Mouse (Mus musculus) erythroblast, embryonic 14.5 days (primary cell): ENCODE data around the gene Zic1. TPM values are rescaled to one million over a fixed set of nuclear protein-coding genes. Genes with fewer than 3 reads are reported as not detected.

Source experiments
- H3K27me3 ChIP-seq: 2 replicates; pipeline ENCODE4 v1.6.1; 2012; ENCODE audit warnings: inconsistent platforms; ENCODE audit not compliant: control insufficient read depth
- H3K36me3 ChIP-seq: 2 replicates; pipeline ENCODE4 v1.6.1; 2012; ENCODE audit warnings: mild to moderate bottlenecking, inconsistent platforms; ENCODE audit not compliant: control insufficient read depth
- H3K4me1 ChIP-seq: 2 replicates; pipeline ENCODE4 v1.6.1; 2012; ENCODE audit warnings: inconsistent platforms; ENCODE audit not compliant: control insufficient read depth
- H3K4me3 ChIP-seq: replicated peaks from 2 replicates; pipeline ENCODE3; 2012; ENCODE audit warnings: moderate library complexity, mild to moderate bottlenecking, inconsistent platforms
- H3K9me3 ChIP-seq: 2 replicates; pipeline ENCODE4 v1.6.1; 2012; ENCODE audit warnings: low read length, inconsistent platforms, mixed read lengths; ENCODE audit not compliant: control insufficient read depth
- GATA1 ChIP-seq: IDR thresholded peaks from 2 replicates; pipeline ENCODE4 v1.6.1; 2012; ENCODE audit warnings: low read length, inconsistent platforms, mixed read lengths
- TAL1 ChIP-seq: IDR thresholded peaks from 3 replicates; pipeline ENCODE4 v1.6.1; 2012; ENCODE audit warnings: low read length, inconsistent platforms, mixed read lengths
- polyA plus RNA-seq: library from polyadenylated mRNA; stranded (reverse); fragments of >175 nt; gene quantifications from 2 replicates; pipeline ENCODE4 v1.2.3, GENCODE M21; 2012

The Zic1 gene
- polyA plus RNA-seq, 1 experiment = not detected

GRCm38 (mm10) chr9:91399976-91400375, 34.4 kb upstream of the Zic1 start:
- H3K9me3 ChIP-seq = no peaks in the 10 kb centered on the region
- H3K36me3 ChIP-seq = no peaks in the 10 kb centered on the region
- TF ChIP-seq TAL1 = no peak
- TF ChIP-seq GATA1 = no peak
- peaks cover 77% of the 10 kb centered on the region for H3K27me3 ChIP-seq
- no peak overlapping the region for H3K4me3 ChIP-seq
- H3K4me1 ChIP-seq = no peaks in the 10 kb centered on the region

- Histone ChIP-seq H3K36me3 (no peaks in the 10 kb centered on the region), H3K27me3 (peaks cover 61% of the 10 kb centered on the region), H3K4me3 (no peak overlapping the region), H3K4me1 (no peaks in the 10 kb centered on the region), H3K9me3 (no peaks in the 10 kb centered on the region)
- TF ChIP-seq GATA1 = no peak
- TF ChIP-seq TAL1 = no peak
Measured at GRCm38 (mm10) chr9:91395066-91395772, 29.6 kb upstream of the Zic1 start.

DNA sequence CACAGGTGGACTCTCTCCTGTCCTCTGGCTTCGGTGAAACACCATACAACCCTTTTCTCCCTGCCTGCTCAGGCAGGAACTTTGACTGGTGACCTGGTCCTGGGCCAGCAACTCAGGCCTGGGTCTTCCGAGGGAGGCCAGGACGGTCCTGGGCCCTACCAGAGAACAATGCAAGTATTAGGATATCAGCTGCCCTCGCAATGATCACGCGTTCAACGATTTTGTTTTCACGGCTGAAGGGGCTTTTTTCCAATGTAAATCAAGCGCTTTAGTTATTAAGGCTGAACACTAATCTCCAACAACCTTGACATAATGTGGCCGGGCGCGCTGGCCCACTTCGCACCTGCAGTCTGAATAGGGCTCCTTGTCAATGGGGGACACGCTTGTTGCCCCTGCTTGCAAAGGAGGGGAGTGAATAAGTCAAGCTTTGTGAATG, 28.6 kb upstream of the Zic1 start:
- H3K9me3 ChIP-seq = no peaks in the 10 kb centered on the region
- no peak for TF ChIP-seq GATA1

GRCm38 (mm10) chr9:91393376-91394068, 27.9 kb upstream of the Zic1 start:
- H3K4me3 ChIP-seq = no peak overlapping the region
- H3K9me3 ChIP-seq = no peaks in the 10 kb centered on the region
- H3K4me1 ChIP-seq = no peaks in the 10 kb centered on the region
- no peak for TF ChIP-seq TAL1
- TF ChIP-seq GATA1 = no peak
- no peaks in the 10 kb centered on the region for H3K36me3 ChIP-seq
- peaks cover 69% of the 10 kb centered on the region for H3K27me3 ChIP-seq

More for the DNA sequence above, 28.6 kb upstream of the Zic1 start:
- H3K36me3 ChIP-seq = no peaks in the 10 kb centered on the region
- no peak overlapping the region for H3K4me3 ChIP-seq
- peaks cover 64% of the 10 kb centered on the region for H3K27me3 ChIP-seq
- no peaks in the 10 kb centered on the region for H3K4me1 ChIP-seq

DNA sequence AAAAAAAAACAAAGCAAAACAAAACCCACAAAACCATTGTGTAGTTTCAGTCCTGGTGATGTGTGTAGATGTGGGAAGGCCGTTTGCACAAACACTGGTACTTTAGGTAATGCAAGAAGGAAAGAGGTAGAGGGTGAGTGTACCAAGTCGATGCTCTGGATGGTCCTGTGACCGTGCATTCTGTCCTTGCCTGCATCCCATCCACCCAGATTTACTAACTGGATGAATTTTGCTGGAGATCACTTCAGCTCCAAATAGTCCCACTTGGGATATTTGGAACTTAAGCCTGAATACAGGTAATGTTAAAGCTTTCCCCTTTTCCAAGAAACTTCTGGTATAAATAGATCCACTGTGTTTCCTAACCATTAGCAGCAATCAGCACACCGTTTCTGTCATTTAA, 22.6 kb upstream of the Zic1 start:
- Histone ChIP-seq H3K4me3 (no peak overlapping the region), H3K4me1 (no peaks in the 10 kb centered on the region), H3K9me3 (no peaks in the 10 kb centered on the region), H3K27me3 (peaks cover 81% of the 10 kb centered on the region), H3K36me3 (no peaks in the 10 kb centered on the region)
- TF ChIP-seq TAL1 (no peak), GATA1 (no peak)

DNA sequence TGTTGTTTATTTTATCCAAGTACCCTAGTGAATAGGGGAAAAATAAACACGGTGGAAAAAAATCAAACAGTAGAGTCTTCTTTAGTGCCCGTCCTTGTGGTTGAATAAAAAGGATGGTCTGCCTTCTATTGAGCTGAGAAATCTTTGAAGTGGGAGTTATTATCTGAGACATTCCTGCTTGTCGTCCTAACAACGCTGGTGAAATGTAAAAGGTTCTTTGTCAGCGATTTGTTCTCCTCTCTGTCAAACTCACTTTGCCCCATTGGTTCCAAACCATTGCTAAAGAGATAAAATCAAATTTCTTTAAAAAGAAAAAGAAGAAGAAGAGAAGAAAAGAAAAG, 22.1 kb upstream of the Zic1 start:
- peaks cover 85% of the 10 kb centered on the region for H3K27me3 ChIP-seq
- H3K4me3 ChIP-seq = no peak overlapping the region
- H3K9me3 ChIP-seq = no peaks in the 10 kb centered on the region
- no peaks in the 10 kb centered on the region for H3K36me3 ChIP-seq
- no peaks in the 10 kb centered on the region for H3K4me1 ChIP-seq
- TF ChIP-seq GATA1 (no peak), TAL1 (no peak)

DNA sequence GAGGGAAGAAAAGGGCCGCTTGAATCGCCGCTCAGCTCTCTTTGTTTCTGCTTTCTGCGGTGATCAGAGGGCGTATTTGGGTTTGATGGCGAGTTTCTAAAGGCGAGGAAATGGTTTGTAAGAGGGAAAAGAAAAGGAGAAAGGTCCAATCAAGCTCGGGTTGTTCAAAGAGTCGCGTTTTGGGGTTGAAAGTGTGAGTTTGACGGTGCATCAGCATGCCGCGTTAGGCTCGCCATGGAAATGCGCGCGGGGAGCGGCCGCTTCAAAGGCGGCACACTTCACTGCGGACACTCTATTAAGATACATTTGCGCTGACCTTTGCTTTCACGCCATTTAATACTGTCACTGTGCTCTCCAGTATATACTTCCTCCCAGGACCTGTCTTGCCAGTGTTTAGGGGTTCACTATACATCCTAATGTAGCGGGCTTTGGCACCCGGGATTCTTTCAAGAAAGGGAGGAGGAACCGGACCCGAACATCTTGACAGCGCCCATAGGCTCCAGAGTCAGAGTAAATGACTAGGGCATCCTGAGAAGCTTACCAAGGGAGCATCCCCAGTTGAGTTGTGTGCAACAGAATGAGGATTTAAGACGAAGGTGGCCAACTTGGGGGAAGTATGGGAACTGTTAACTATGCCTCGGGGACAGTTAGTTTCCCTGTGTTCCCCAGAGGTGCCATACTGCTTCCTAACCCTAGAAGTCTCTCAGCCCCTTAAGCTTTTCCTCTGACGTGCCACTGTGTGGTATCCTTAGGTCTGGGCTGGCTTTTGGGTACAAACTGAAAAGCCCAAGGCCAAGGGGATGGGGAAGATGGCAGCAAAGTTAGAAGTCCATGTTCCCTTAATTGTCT, 21.5 kb upstream of the Zic1 start:
- Histone ChIP-seq H3K4me3 (no peak overlapping the region), H3K36me3 (no peaks in the 10 kb centered on the region), H3K9me3 (no peaks in the 10 kb centered on the region), H3K27me3 (peaks cover 91% of the 10 kb centered on the region), H3K4me1 (no peaks in the 10 kb centered on the region)
- TF ChIP-seq GATA1 (no peak), TAL1 (no peak)

- Histone ChIP-seq H3K27me3 (peaks cover 94% of the 10 kb centered on the region), H3K4me1 (no peaks in the 10 kb centered on the region), H3K4me3 (no peak overlapping the region), H3K9me3 (no peaks in the 10 kb centered on the region), H3K36me3 (no peaks in the 10 kb centered on the region)
- TF ChIP-seq GATA1 (no peak), TAL1 (no peak)
Measured at GRCm38 (mm10) chr9:91386502-91386890, 20.9 kb upstream of the Zic1 start.
